Mouse (Mus musculus) CD4-positive, CD25-positive, alpha-beta regulatory T cell, adult 2 months (primary cell): ENCODE measurements around the gene Plppr3.

Experiments
- DNase-seq: peaks from one replicate; pipeline ENCODE4 v3.0.0-alpha.2; 2012; ENCODE audit warnings: low read depth, low spot score

Plppr3 gene

GRCm38 (mm10) chr10:79874290-79874862 is at the start of gene Plppr3, which contains the start of gene Prtn3:
Gene Plppr3 (minus strand): TSS chr10:79874634.
Gene Prtn3 (plus strand): TSS chr10:79874476.
- DNase-seq = peak; percentile 45

- no peak for DNase-seq
These were observed 47.1 kb upstream of the Plppr3 start for GRCm38 (mm10) chr10:79921572-79921971.

- no peak for DNase-seq
These were observed 46.6 kb upstream of the Plppr3 start, which contains the start of gene R3hdm4 for GRCm38 (mm10) chr10:79920958-79921535. Gene R3hdm4 (minus strand): TSS chr10:79921208.

GRCm38 (mm10) chr10:79920056-79920890 is 45.8 kb upstream of the Plppr3 start:
- no peak for DNase-seq

- DNase-seq = peak; percentile 59
These were observed 44.9 kb upstream of the Plppr3 start for GRCm38 (mm10) chr10:79919251-79919849.

GRCm38 (mm10) chr10:79918231-79919078 is 44.0 kb upstream of the Plppr3 start:
- no peak for DNase-seq

- DNase-seq = no peak
These were observed 43.2 kb upstream of the Plppr3 start for GRCm38 (mm10) chr10:79917532-79918100.

GRCm38 (mm10) chr10:79916808-79917531 is 42.5 kb upstream of the Plppr3 start, which contains the start of gene Kiss1r:
Gene Kiss1r (plus strand): TSS chr10:79916971.
- peak; percentile 86 for DNase-seq

- DNase-seq = no peak
These were observed 41.6 kb upstream of the Plppr3 start for GRCm38 (mm10) chr10:79916081-79916480.

GRCm38 (mm10) chr10:79914948-79915596 is 40.6 kb upstream of the Plppr3 start:
- DNase-seq = no peak

- no peak for DNase-seq
These were observed 39.9 kb upstream of the Plppr3 start for GRCm38 (mm10) chr10:79914131-79914947.

GRCm38 (mm10) chr10:79912412-79912811 is 38.0 kb upstream of the Plppr3 start:
- DNase-seq = no peak

GRCm38 (mm10) chr10:79910556-79910955 is 36.1 kb upstream of the Plppr3 start, which contains the start of gene Gm26602:
Gene Gm26602 (plus strand): TSS chr10:79910856.
- no peak for DNase-seq

GRCm38 (mm10) chr10:79909092-79909922 is 34.9 kb upstream of the Plppr3 start:
- no peak for DNase-seq

GRCm38 (mm10) chr10:79908167-79909091 is 34.0 kb upstream of the Plppr3 start, which contains the start of gene Med16:
Gene Med16 (minus strand): TSS chr10:79908923.
- peak; percentile 98 for DNase-seq

GRCm38 (mm10) chr10:79907415-79907814 is 33.0 kb upstream of the Plppr3 start:
- DNase-seq = no peak

GRCm38 (mm10) chr10:79906712-79907111 is 32.3 kb upstream of the Plppr3 start:
- DNase-seq = no peak
